Mouse (Mus musculus): ENCODE results near the gene Ctnnbl1.

Ctnnbl1 gene

GRCm38 (mm10) chr2:157821259-157821658 is 84.1 kb downstream of the Ctnnbl1 start:
- DNase-seq, result no peak

DNA sequence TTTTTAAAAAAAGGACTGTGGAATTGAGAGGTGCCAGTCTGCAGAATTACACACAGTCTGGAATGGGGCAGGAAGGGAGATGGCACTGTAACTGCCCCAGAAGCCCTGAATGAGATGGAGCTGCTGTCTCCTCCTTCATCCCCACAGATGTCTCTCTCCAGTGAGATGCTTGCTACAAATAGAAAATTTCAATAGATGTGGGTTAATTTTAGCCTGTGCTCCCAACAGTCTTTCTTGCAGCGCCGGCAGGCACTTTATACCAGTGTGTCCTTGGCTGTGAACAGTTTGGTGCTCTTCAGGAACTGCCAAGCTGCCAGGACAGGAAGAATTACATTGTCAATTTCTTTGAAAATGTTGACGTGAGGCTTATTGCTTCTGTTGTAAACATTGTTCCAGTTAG is 86.3 kb downstream of the Ctnnbl1 start:
- no peak for DNase-seq

DNA sequence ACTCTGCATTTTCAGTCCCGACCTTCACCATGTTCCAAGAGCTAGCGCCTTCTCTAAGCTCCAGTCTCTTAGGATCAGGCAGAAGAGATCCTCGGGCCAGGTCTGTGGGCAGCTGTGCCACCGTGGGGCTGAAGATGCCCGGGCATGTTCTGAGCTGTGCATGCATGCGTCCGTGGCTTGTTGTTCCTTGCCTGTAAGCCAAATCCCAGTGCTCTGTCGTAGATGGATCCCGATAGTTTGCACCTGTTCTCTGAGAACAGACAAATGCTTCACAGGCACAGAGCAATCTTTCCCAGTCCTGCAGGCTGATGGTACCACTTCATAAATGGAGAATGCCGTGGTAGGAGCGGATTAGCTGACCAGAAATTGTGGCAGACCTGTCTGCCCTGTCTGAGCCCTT is 87.0 kb downstream of the Ctnnbl1 start:
- no peak for DNase-seq

- no peak for DNase-seq
Measured at GRCm38 (mm10) chr2:157830101-157830500, 92.9 kb downstream of the Ctnnbl1 start.

DNA sequence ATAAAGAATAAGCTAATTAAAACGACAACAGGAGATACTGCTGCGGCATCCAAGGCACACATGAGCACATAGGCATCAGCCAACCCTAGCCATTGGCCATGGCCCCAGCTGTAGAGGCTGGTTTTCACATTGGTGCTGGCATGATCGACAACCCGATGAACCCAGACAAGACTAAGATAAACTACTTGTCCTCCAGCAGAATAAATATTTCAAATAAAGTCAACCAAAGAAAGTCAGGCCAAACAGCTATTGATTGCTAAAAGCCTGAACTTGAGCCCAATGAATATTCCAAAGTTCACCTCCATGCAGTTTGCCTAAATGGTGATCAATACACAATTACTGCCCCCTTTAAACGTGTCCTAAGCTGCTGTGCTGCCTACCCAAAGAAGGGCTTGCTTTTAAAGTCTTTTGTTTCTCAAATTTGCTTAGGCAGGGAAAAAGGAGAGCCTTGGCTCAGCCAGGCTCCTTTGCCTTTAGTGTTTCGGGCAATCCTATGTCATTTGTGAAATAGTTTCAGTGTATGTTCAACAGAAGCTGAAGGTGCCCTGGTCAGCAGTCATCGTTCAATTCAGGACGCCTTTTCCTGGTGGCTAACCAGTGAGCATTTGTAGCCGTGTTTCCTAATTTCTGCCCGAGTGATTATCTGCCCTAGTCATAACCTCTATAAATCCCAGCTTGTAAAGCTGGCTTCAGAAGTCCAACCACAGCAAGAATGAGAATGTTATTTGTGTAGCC is 93.6 kb downstream of the Ctnnbl1 start:
- DNase-seq, result no peak

DNA sequence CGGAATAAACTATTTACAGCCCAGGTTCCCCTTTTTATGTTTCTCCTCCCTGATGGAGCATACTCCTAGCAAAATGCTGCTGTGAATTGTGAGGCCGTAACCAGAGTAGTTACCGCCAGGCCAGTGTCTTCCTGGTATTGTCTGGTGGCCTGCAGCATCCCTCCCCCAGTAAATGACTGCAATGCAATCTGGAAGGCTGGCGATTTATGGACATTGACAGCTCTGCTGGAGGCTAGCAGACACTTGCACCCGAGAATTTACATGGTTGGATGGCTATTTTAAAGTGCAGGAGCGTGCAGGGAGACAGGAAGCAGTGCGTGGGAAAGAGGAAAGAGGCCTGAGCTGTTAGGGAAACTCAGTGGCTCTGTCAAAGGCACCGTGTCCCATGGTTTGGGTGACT is 99.8 kb downstream of the Ctnnbl1 start:
- no peak for DNase-seq

DNA sequence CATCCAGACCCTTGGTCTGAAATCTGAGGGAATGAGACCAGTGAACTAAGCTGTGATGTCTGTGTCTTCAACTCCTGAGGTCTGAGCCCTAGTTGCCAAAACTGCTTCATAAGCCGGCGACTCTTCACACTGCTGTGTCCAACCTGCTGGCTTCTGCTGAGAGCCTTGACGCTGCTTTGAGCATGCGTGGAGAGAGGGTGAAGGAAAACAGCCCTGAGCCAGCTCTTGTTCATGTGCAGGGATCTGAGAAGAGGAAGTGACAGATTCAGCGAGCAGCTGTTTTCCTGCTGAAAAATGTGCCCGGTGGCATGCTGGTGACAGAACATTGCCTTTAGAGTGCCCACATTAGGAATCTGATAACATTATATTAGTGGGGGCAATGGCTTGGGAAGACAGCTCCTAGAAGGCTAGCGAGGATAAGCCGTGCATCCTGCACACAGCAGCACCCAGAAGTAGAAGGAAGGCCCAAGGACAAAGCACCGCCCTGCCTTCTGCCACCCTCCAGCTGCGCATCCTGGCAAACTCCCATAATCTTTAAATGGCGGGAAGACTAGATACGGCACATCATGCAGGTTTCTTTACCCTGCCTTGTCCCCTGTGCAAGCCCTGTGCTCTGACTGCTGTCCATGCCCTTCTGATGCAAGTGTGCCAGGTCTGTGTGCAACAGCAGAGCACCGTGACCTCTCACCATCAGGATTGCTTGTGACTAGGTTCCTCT is 101.2 kb downstream of the Ctnnbl1 start:
- no peak for DNase-seq

DNA sequence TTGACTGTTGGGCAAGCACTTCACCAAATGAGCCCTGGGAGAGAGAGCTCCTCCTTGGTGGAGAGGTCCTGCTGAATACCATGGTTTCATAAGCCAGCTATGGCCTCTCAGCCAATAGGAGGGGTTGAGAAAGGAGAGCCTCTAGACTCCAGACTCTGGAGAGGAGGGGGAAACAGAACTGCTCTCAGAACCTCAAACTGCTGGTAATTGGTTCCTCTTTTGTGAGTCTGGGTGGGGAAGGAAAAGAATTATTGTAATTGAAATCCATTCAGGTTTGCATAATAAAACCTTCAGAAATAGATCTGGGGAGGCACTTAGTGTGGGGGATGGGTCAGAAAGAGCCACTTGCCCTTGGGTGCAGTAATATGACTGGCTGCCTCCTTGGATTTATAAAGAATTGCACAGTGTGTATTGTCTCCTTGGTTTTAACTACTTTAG is 103.5 kb downstream of the Ctnnbl1 start:
- DNase-seq, result no peak

GRCm38 (mm10) chr2:157841121-157841520 is 103.9 kb downstream of the Ctnnbl1 start:
- DNase-seq, result no peak

- DNase-seq, result no peak
Measured at GRCm38 (mm10) chr2:157844746-157845145, 107.5 kb downstream of the Ctnnbl1 start.

- no peak for DNase-seq
Measured at GRCm38 (mm10) chr2:157845831-157846230, 108.6 kb downstream of the Ctnnbl1 start.

DNA sequence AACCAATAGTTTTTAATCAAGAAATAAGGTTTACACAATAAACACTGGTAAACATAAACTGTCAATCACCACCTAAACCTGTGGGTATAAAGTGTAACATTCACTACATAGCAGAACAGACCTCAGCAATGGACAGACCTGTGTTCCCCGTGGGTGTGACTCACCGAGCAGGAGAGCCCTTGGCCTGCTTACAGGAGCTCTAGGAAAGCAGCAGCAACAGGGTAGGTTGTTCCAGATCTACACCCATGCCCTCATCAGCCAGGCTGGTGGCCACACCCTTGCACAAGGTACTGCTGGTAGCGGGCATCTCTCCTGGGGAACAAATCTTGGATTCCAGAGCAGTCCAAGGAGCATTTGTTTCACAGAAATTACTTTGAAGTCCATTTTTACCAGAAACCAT is 115.9 kb downstream of the Ctnnbl1 start:
- no peak for DNase-seq

GRCm38 (mm10) chr2:157855814-157856213 is 118.6 kb downstream of the Ctnnbl1 start:
- DNase-seq, result no peak

DNA sequence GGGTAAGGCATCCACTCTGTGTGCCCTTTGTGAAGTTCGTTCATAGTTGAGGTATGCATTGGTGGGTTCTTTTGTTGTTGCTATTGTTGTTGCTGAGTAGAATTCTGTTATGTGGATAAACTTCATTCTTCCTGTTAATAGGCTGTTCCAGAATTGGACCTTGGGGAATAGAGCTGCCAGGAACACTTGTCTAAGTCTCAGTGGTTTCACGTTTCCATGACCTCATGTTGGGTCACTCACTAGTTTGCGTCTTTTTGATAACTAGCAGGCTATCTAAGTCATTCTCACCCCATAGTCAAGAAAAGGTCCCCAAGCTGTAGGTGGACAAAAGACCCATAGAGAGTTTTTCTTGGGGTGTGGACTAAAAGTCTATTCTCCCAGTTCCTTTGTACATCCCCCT is 120.3 kb downstream of the Ctnnbl1 start:
- DNase-seq, result no peak

- no peak for DNase-seq
Measured at GRCm38 (mm10) chr2:157858317-157858716, 121.1 kb downstream of the Ctnnbl1 start.

GRCm38 (mm10) chr2:157859046-157859701 is 122.0 kb downstream of the Ctnnbl1 start:
- DNase-seq, result no peak

DNA sequence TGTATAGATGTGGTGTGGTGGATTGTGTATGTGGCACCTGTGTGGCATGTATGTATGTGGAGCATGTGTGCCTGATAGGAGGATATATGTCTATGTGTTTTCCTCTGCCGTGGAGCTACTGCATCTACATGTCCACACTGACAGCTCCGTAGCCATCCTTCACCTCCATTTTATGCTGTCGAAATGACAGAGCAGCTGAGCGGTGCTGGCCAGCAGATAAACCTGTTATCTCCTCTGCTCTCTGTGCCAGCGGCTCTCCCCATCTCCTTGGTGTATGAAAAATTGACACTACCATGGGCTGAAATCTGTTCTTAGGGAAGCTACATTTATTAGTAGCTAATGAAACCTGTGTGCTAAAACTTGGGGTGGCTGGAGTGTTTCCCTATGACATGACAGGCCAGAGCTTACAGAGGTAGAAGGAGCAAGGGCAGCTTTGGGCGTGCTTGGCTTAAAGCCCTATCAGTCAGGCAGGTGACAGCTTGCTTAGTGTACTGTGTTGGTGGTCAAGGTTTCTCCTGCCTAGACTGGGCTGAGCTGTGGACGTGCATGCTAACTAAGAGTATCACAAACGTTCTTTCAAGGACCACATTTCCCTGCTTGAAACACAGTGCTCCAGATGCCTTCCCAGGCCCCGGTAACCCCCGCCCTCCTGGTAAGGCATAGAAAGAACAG is 124.2 kb downstream of the Ctnnbl1 start:
- no peak for DNase-seq

- DNase-seq, result no peak
Measured at GRCm38 (mm10) chr2:157862306-157862705, 125.1 kb downstream of the Ctnnbl1 start.

GRCm38 (mm10) chr2:157867126-157867525 is 129.9 kb downstream of the Ctnnbl1 start:
- DNase-seq, result no peak

GRCm38 (mm10) chr2:157870247-157870646 is 133.0 kb downstream of the Ctnnbl1 start:
- peak in 1 of 2 experiments; percentile 13 for DNase-seq

GRCm38 (mm10) chr2:157873223-157873622 is 136.0 kb downstream of the Ctnnbl1 start:
- DNase-seq, result peak; percentile 48 to 53

DNA sequence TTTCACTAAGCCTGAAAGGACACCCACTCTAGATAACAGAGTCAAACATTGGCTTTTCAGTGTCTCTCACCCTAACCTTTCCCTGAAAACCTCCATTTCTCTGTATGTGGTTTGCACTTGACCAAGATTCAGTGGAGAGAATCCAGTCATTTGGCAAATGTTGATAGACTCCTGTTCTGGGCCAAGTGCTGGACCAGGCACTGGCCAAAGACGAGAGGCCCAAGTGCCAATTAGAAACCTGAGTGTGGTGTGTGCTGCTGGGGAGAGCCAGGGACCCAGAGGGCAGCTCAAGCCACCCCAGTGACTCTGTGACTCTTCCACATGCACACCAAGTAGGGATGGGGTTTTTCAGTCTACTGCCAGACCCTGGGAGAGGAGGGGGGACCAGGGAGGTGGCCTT is 136.5 kb downstream of the Ctnnbl1 start:
- no peak for DNase-seq

GRCm38 (mm10) chr2:157875111-157875510 is 137.9 kb downstream of the Ctnnbl1 start:
- peak; percentile 28 to 48 for DNase-seq

All from kidney, postnatal 36 days (tissue).